18 mouse cellular contexts compared by ENCODE assay signal in the genomic region with DNA sequence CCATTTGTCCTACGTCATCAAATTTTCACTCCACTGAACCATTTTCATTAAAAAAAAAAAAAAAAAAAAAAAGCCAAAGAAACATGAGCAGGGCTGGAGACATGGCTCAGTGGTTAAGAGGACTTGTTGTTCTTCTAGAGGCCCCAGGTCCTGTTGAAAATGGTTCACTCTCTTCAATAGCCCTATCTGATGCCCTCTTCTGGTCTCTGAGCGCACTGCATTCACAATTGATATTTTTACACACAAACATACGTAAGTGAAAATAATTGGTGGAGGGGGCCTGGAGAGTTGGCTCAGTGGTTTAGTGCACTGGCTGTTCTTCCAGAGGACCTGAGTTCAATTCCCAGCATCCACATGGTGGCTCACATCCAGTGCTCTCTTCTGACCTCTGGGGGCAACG. TPM values are rescaled to one million over a fixed set of nuclear protein-coding genes. Genes with fewer than 3 reads are reported as not detected.
DNase-seq lines count a peak whose midpoint lies in the region; ATAC-seq and TF ChIP-seq lines count a peak whose summit lies in the region.
"Had no signal": no experiment of that assay in that cellular context is flagged by ENCODE, and none has a peak within 500 bp of the region (broad histone marks: within the 10 kb centered on the region; RNA-seq: fewer than 3 reads in every experiment).

No protein-coding gene starts in this region.

- DNase-seq in hindbrain, embryonic 14.5 days (ENCODE audit: low spot score), result peak; percentile 21
- peak; percentile 23 for DNase-seq in lung, postnatal 0 days (ENCODE audit: low spot score)
- DNase-seq in lung, postnatal 25 days (ENCODE audit: low spot score), result no peak
- peak; percentile 55 for DNase-seq in induced T-regulatory cell, adult 2 months (ENCODE audit: low read depth)
- DNase-seq in urinary bladder, postnatal 36 days (ENCODE audit: low spot score in 2 of 2), result no peak
- DNase-seq in embryo, embryonic 9.5 days (ENCODE audit: extremely low spot score), result no peak
- DNase-seq: cerebellum, adult 9-11 months; heart, adult 11 months; midbrain, embryonic 14.5 days; right cerebral cortex, postnatal 25 days; thymus, adult 2 months had no signal

- H3K4me2 ChIP-seq in hindbrain, embryonic 14.5 days (replicated peaks), result no peak overlapping the region
- no peak overlapping the region for H3K4me2 ChIP-seq in hindbrain, embryonic 13.5 days
- H3K4me2 ChIP-seq in lung, postnatal 0 days (replicated peaks; ENCODE audit: low read depth, low read length), result no peak overlapping the region
- H3K4me2 ChIP-seq: neural tube, embryonic 12.5 days had no signal

- no peaks in the 10 kb centered on the region for H3K9me3 ChIP-seq in hindbrain, embryonic 14.5 days (ENCODE audit: control insufficient read depth, low read length)
- H3K9me3 ChIP-seq in hindbrain, embryonic 13.5 days, result no peaks in the 10 kb centered on the region
- no peaks in the 10 kb centered on the region for H3K9me3 ChIP-seq in lung, postnatal 0 days (ENCODE audit: low read length)
- no peaks in the 10 kb centered on the region for H3K9me3 ChIP-seq in E14TG2a.4 (ENCODE audit: low read length)
- H3K9me3 ChIP-seq: limb, embryonic 10.5 days; neural tube, embryonic 12.5 days had no signal

- no peak overlapping the region for H3K9ac ChIP-seq in hindbrain, embryonic 14.5 days
- H3K9ac ChIP-seq in hindbrain, embryonic 13.5 days, result no peak overlapping the region
- H3K9ac ChIP-seq in lung, postnatal 0 days (replicated peaks; ENCODE audit: low read depth), result no peak overlapping the region
- H3K9ac ChIP-seq: liver, embryonic 14.5 days; neural tube, embryonic 12.5 days had no signal

- peaks cover 23% of the 10 kb centered on the region for H3K4me1 ChIP-seq in hindbrain, embryonic 14.5 days (replicated peaks; ENCODE audit: control insufficient read depth, insufficient read depth, low read length)
- H3K4me1 ChIP-seq in hindbrain, embryonic 13.5 days (replicated peaks), result peaks cover 24% of the 10 kb centered on the region
- 0 out of 2 replicates have a peak, but pooled peaks cover 3% of the 10 kb centered on the region for H3K4me1 ChIP-seq in lung, postnatal 0 days (ENCODE audit: insufficient read depth, low read depth, low read length)
- H3K4me1 ChIP-seq in E14TG2a.4 (replicated peaks; ENCODE audit: low read depth, low read length), result peaks cover 7% of the 10 kb centered on the region

- no peak overlapping the region for H3K4me3 ChIP-seq in hindbrain, embryonic 14.5 days (replicated peaks; ENCODE audit: low read length)
- H3K4me3 ChIP-seq in hindbrain, embryonic 13.5 days, result no peak overlapping the region
- H3K4me3 ChIP-seq in lung, postnatal 0 days (ENCODE audit: low read depth, low read length), result no peak overlapping the region
- no peak overlapping the region for H3K4me3 ChIP-seq in E14TG2a.4 (replicated peaks; ENCODE audit: low read length)
- H3K4me3 ChIP-seq: limb, embryonic 10.5 days; neural tube, embryonic 12.5 days had no signal

- H3K36me3 ChIP-seq in hindbrain, embryonic 14.5 days (replicated peaks; ENCODE audit: control insufficient read depth, insufficient read depth), result peaks cover 35% of the 10 kb centered on the region
- H3K36me3 ChIP-seq in hindbrain, embryonic 13.5 days, result peaks cover 39% of the 10 kb centered on the region
- H3K36me3 ChIP-seq in lung, postnatal 0 days (ENCODE audit: insufficient read depth, low read length), result no peaks in the 10 kb centered on the region
- H3K36me3 ChIP-seq in E14TG2a.4 (ENCODE audit: insufficient read depth, low read length), result no peaks in the 10 kb centered on the region

- no peak for ATAC-seq in hindbrain, embryonic 14.5 days (ENCODE audit: low FRiP score)
- no peak for ATAC-seq in hindbrain, embryonic 13.5 days (ENCODE audit: low FRiP score)
- no peak for ATAC-seq in lung, postnatal 0 days
- ATAC-seq: hindbrain, embryonic 16.5 days had no signal

- H3K27me3 ChIP-seq in hindbrain, embryonic 14.5 days (ENCODE audit: control insufficient read depth, insufficient read depth, low read length), result no peaks in the 10 kb centered on the region
- H3K27me3 ChIP-seq in hindbrain, embryonic 13.5 days, result no peaks in the 10 kb centered on the region
- H3K27me3 ChIP-seq in lung, postnatal 0 days (replicated peaks; ENCODE audit: insufficient read depth, low read length), result no peaks in the 10 kb centered on the region
- no peaks in the 10 kb centered on the region for H3K27me3 ChIP-seq in E14TG2a.4 (ENCODE audit: insufficient read depth, low read length)
- H3K27me3 ChIP-seq: neural tube, embryonic 12.5 days had no signal

- 93% methylated on average over 4 of the region's 4 CpGs for WGBS in hindbrain, embryonic 14.5 days
- 93% methylated on average over 4 of the region's 4 CpGs for WGBS in hindbrain, embryonic 13.5 days
- 96% methylated on average over 4 of the region's 4 CpGs for WGBS in lung, postnatal 0 days

- TF ChIP-seq CTCF in lung, postnatal 0 days (IDR thresholded peaks at IDR 0.05), result peak; percentile 28
- TF ChIP-seq CTCF in E14TG2a.4 (conservative IDR thresholded peaks at IDR 0.05; ENCODE audit: low read length), result peak; percentile 60

- no peak for TF ChIP-seq EP300 in lung, postnatal 0 days (IDR thresholded peaks at IDR 0.05)

- H3K27ac ChIP-seq in hindbrain, embryonic 14.5 days, result no peak overlapping the region
- H3K27ac ChIP-seq in hindbrain, embryonic 13.5 days, result no peak overlapping the region
- no peak overlapping the region for H3K27ac ChIP-seq in lung, postnatal 0 days (ENCODE audit: low read length)
- H3K27ac ChIP-seq: limb, embryonic 10.5 days; liver, embryonic 14.5 days; macrophage; neural tube, embryonic 12.5 days had no signal

RNA-seq across cellular contexts. Expression of gene Sgtb, which starts 4.2 kb away (rescaled TPM):
- polyA plus RNA-seq in hindbrain, embryonic 14.5 days (2014; fragmentation: Nextera tagmentation; extraction: Ambion mirVana), result 33.5 and 38.0 TPM in 2 replicates
- 32.7 and 34.7 TPM in 2 replicates for polyA plus RNA-seq in hindbrain, embryonic 13.5 days (2015; fragmentation: Nextera tagmentation; extraction: Ambion mirVana)
- polyA plus RNA-seq in lung, postnatal 0 days (2015; fragmentation: Nextera tagmentation; extraction: Ambion mirVana), result 4.7 and 5.5 TPM in 2 replicates

RNA-seq across cellular contexts. Expression of gene Nln, which starts 4.4 kb away (rescaled TPM):
- 69.5 and 83.3 TPM in 2 replicates for polyA plus RNA-seq in hindbrain, embryonic 14.5 days (2014; fragmentation: Nextera tagmentation; extraction: Ambion mirVana)
- polyA plus RNA-seq in hindbrain, embryonic 13.5 days (2015; fragmentation: Nextera tagmentation; extraction: Ambion mirVana), result 41.9 and 44.8 TPM in 2 replicates
- 13.0 and 16.7 TPM in 2 replicates for polyA plus RNA-seq in lung, postnatal 0 days (2015; fragmentation: Nextera tagmentation; extraction: Ambion mirVana)

Comparison
In these comparisons a context has a peak if more than half of its experiments do, and no peak if none do; other contexts are left out.
1. DNase-seq: peak in hindbrain, embryonic 14.5 days (single experiment), lung, postnatal 0 days (single experiment) and induced T-regulatory cell, adult 2 months (single experiment); none in lung, postnatal 25 days (single experiment), urinary bladder, postnatal 36 days (0 of 2) and embryo, embryonic 9.5 days (single experiment).